In the genomic region with DNA sequence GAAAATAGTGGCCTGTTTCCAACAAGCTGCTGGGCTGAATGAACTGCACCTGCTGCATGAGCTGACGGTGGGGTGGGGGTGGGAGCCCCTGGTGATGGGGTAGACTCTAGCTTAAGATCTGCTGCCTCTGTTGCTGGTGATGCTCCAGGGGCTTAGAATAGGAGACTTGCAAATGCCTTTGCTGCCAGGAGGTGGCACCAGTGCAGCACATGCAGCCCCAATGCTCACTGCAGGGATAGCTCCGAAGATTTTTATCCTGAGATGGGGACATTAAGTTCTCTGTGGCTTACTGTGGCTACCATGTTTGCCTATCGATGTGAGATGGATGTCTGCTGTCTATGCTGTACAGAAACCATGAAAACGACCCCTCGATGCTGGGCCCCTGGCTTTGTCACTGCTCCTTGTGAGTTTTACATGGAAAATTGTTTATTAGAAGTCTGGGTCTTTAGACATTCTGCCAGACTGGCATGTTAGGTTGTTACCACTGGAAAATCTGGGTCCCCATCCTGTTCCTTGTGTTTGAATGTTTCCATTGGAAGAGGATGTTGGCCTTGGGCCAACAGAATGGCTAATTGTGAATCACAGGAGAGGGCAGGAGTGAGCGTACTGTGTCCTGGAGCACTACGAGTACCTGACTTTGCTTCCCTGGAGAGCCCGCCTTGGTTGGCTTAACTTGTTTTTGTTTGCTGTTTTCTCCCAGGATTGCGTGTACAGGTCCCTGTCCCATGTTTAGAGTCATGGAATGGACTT, we compare ENCODE assay signal across 8 mouse cellular contexts.
DNase-seq lines count a peak whose midpoint lies in the region; ATAC-seq and TF ChIP-seq lines count a peak whose summit lies in the region.

No protein-coding gene starts in this region.

- no peak overlapping the region for H3K4me2 ChIP-seq in liver, embryonic 11.5 days
- no peak overlapping the region for H3K4me2 ChIP-seq in forebrain, embryonic 15.5 days (replicated peaks)
- no peak overlapping the region for H3K4me2 ChIP-seq in liver, embryonic 14.5 days (ENCODE audit: low read depth)

- TF ChIP-seq EP300 in liver, embryonic 14.5 days (IDR thresholded peaks at IDR 0.05; ENCODE audit: low read depth): no peak

- WGBS in liver, adult 2 months: 71% methylated on average over 9 of the region's 9 CpGs
- WGBS in liver, embryonic 11.5 days: 71% methylated on average over 9 of the region's 9 CpGs
- 53% methylated on average over 9 of the region's 9 CpGs for WGBS in forebrain, embryonic 15.5 days
- WGBS in liver, embryonic 14.5 days (ENCODE audit: insufficient replicate concordance): 52% methylated on average over 9 of the region's 9 CpGs

- H3K9me3 ChIP-seq in liver, embryonic 11.5 days (ENCODE audit: control insufficient read depth, low read length): no peaks in the 10 kb centered on the region
- H3K9me3 ChIP-seq in forebrain, embryonic 15.5 days: no peaks in the 10 kb centered on the region
- H3K9me3 ChIP-seq in liver, embryonic 14.5 days (ENCODE audit: control insufficient read depth, low read length): no peaks in the 10 kb centered on the region

- ATAC-seq in liver, embryonic 11.5 days (replicated peaks; ENCODE audit: low FRiP score): no peak
- peak; percentile 64; the same call in 1 of the 2 replicates for ATAC-seq in forebrain, embryonic 15.5 days (replicated peaks)
- ATAC-seq in liver, embryonic 14.5 days (ENCODE audit: insufficient read depth): no peak

- TF ChIP-seq POLR2A in liver, adult 2 months (IDR thresholded peaks at IDR 0.05; ENCODE audit: extremely low read depth, insufficient read depth, low read length): no peak
- TF ChIP-seq POLR2A in bone marrow macrophage, adult 2 months (IDR thresholded peaks at IDR 0.05; ENCODE audit: borderline replicate concordance, low read depth, low read length): no peak

- no peaks in the 10 kb centered on the region for H3K36me3 ChIP-seq in liver, adult 2 months (ENCODE audit: control insufficient read depth, insufficient read depth, low read length)
- H3K36me3 ChIP-seq in liver, embryonic 11.5 days (ENCODE audit: control insufficient read depth, insufficient read depth, low read length): no peaks in the 10 kb centered on the region
- no peaks in the 10 kb centered on the region for H3K36me3 ChIP-seq in forebrain, embryonic 15.5 days
- no peaks in the 10 kb centered on the region for H3K36me3 ChIP-seq in liver, embryonic 14.5 days (replicated peaks; ENCODE audit: control insufficient read depth, insufficient read depth, low read depth)

- H3K4me1 ChIP-seq in liver, adult 2 months (ENCODE audit: control insufficient read depth, insufficient read depth, low read length): peaks cover 5% of the 10 kb centered on the region; the same call in 1 of the 2 replicates
- H3K4me1 ChIP-seq in liver, embryonic 11.5 days (replicated peaks; ENCODE audit: control insufficient read depth, insufficient read depth, low read length): no peaks in the 10 kb centered on the region
- H3K4me1 ChIP-seq in bone marrow macrophage, adult 2 months (ENCODE audit: control insufficient read depth, insufficient read depth, low read length): no peaks in the 10 kb centered on the region
- H3K4me1 ChIP-seq in forebrain, embryonic 15.5 days: peaks cover 4% of the 10 kb centered on the region
- no peaks in the 10 kb centered on the region for H3K4me1 ChIP-seq in liver, embryonic 14.5 days (replicated peaks; ENCODE audit: control insufficient read depth in 2 of 2, insufficient read depth in 2 of 2, low read length in 1 of 2)

- H3K9ac ChIP-seq in liver, adult 2 months (ENCODE audit: low read depth, low read length): no peak overlapping the region
- no peak overlapping the region for H3K9ac ChIP-seq in liver, embryonic 11.5 days (ENCODE audit: low read depth, low read length)
- no peak overlapping the region for H3K9ac ChIP-seq in forebrain, embryonic 15.5 days (replicated peaks)
- H3K9ac ChIP-seq in liver, embryonic 14.5 days (replicated peaks): no peak overlapping the region

- peak; percentile 91 for TF ChIP-seq CTCF in liver, adult 2 months (IDR thresholded peaks at IDR 0.05; ENCODE audit: low read depth, low read length)
- peak; percentile 41; the same call in 1 of the 2 replicates for TF ChIP-seq CTCF in bone marrow macrophage, adult 2 months (IDR thresholded peaks at IDR 0.05; ENCODE audit: low read depth, low read length)
- TF ChIP-seq CTCF in liver, embryonic 14.5 days (IDR thresholded peaks at IDR 0.05; ENCODE audit: low read depth): peak; percentile 69

- no peak overlapping the region for H3K27ac ChIP-seq in liver, adult 2 months (replicated peaks; ENCODE audit: insufficient read depth, low read depth, low read length)
- no peak overlapping the region for H3K27ac ChIP-seq in liver, embryonic 11.5 days (ENCODE audit: low read depth, low read length)
- no peak overlapping the region for H3K27ac ChIP-seq in bone marrow macrophage, adult 2 months (ENCODE audit: insufficient read depth, low read depth, low read length)
- H3K27ac ChIP-seq in forebrain, embryonic 15.5 days (replicated peaks): no peak overlapping the region
- H3K27ac ChIP-seq in liver, embryonic 14.5 days: no peak overlapping the region

- H3K27me3 ChIP-seq in liver, adult 2 months (ENCODE audit: control insufficient read depth, insufficient read depth, low read length): no peaks in the 10 kb centered on the region
- H3K27me3 ChIP-seq in liver, embryonic 11.5 days (replicated peaks; ENCODE audit: control insufficient read depth, insufficient read depth, low read length): no peaks in the 10 kb centered on the region
- no peaks in the 10 kb centered on the region for H3K27me3 ChIP-seq in forebrain, embryonic 15.5 days
- H3K27me3 ChIP-seq in liver, embryonic 14.5 days (ENCODE audit: control insufficient read depth, insufficient read depth, low read length): no peaks in the 10 kb centered on the region

- H3K4me3 ChIP-seq in liver, adult 2 months (ENCODE audit: insufficient read depth, low read depth, low read length): no peak overlapping the region
- H3K4me3 ChIP-seq in liver, embryonic 11.5 days (ENCODE audit: low read depth, low read length): no peak overlapping the region
- no peak overlapping the region for H3K4me3 ChIP-seq in bone marrow macrophage, adult 2 months (ENCODE audit: insufficient read depth, low read length)
- no peak overlapping the region for H3K4me3 ChIP-seq in forebrain, embryonic 15.5 days
- no peak overlapping the region for H3K4me3 ChIP-seq in liver, embryonic 14.5 days (ENCODE audit: insufficient read depth in 1 of 2, low read depth in 2 of 2, low read length in 2 of 2)

- DNase-seq in liver, adult 2 months (ENCODE audit: extremely low read depth, low read depth, low spot score): peak; percentile 27
- DNase-seq in liver, embryonic 11.5 days (ENCODE audit: low spot score): no peak
- DNase-seq in kidney, adult 9 months: peak; percentile 39
- DNase-seq in liver, embryonic 14.5 days (ENCODE audit: low read depth in 3 of 3, low spot score in 3 of 3): no peak
- peak; percentile 81 for DNase-seq in retina, embryonic 14.5 days (ENCODE audit: low spot score)
- no peak for DNase-seq in T-cell, adult 2 months (ENCODE audit: low spot score)

- H3K79me2 ChIP-seq in liver, adult 2 months (ENCODE audit: control insufficient read depth, insufficient read depth, low read length): no peaks in the 10 kb centered on the region; the same call in none of the 2 replicates

Comparison
In these comparisons a context has a peak if more than half of its experiments do, and no peak if none do; other contexts are left out.
1. DNase-seq: peak in liver, adult 2 months (single experiment), kidney, adult 9 months (single experiment) and retina, embryonic 14.5 days (single experiment); none in liver, embryonic 11.5 days (single experiment), liver, embryonic 14.5 days (0 of 3) and T-cell, adult 2 months (single experiment).
2. CTCF ChIP-seq: peak in every context shown above with its lines; median percentile 91 in liver, adult 2 months; 69 in liver, embryonic 14.5 days; 41 in bone marrow macrophage, adult 2 months.